Mouse (Mus musculus) embryonic fibroblast, embryonic 13.5 days (primary cell): Measurements from ENCODE around the gene Schip1.

Source experiments
- CTCF ChIP-seq: IDR thresholded peaks from 2 replicates; pipeline ENCODE4 v1.5.1; 2011; ENCODE audit warnings: mild to moderate bottlenecking, control low read depth, low read length, moderate library complexity, borderline replicate concordance; ENCODE audit not compliant: insufficient read depth
- POLR2A ChIP-seq: IDR thresholded peaks from 2 replicates; pipeline ENCODE4 v1.6.1; 2011; ENCODE audit warnings: low read depth, mild to moderate bottlenecking, control low read depth, low read length, moderate library complexity

GRCm38 (mm10) chr3:68428081-68428480 lies 363.5 kb downstream of the Schip1 start:
- no peak for TF ChIP-seq POLR2A
- no peak for TF ChIP-seq CTCF
